Mouse (Mus musculus) myocyte (in vitro differentiated cells): ENCODE measurements around the gene Nisch. TPM values are rescaled to one million over a fixed set of nuclear protein-coding genes. Genes with fewer than 3 reads are reported as not detected.

Experiments used
- H3K27me3 ChIP-seq: one replicate; pipeline ENCODE4 v1.6.1; 2011; ENCODE audit not compliant: control insufficient read depth, insufficient read depth, insufficient read length
- H3K36me3 ChIP-seq: one replicate; pipeline ENCODE4 v1.6.1; 2011; ENCODE audit not compliant: control insufficient read depth, insufficient read depth
- H3K4me2 ChIP-seq: one replicate; pipeline ENCODE4 v1.6.1; 2011; ENCODE audit warnings: low read depth, control low read depth
- H3K4me3 ChIP-seq: one replicate; pipeline ENCODE4 v1.5.1; 2011; ENCODE audit warnings: mild to moderate bottlenecking, control low read depth, moderate library complexity
- H3K79me2 ChIP-seq: one replicate; pipeline ENCODE4 v1.6.1; 2011; ENCODE audit not compliant: control insufficient read depth, insufficient read depth
- H3ac ChIP-seq: one replicate; pipeline ENCODE4 v1.6.1; 2011; ENCODE audit not compliant: control insufficient read depth, insufficient read length
- CEBPB ChIP-seq: IDR thresholded peaks from 2 replicates; pipeline ENCODE4 v1.6.1; 2011; ENCODE audit warnings: mild to moderate bottlenecking, moderate library complexity; ENCODE audit not compliant: poor library complexity, insufficient read depth, severe bottlenecking
- E2F4 ChIP-seq: IDR thresholded peaks from one replicate; pipeline ENCODE4 v1.6.1; 2011; ENCODE audit warnings: mild to moderate bottlenecking, control low read depth, moderate library complexity; ENCODE audit not compliant: insufficient read depth
- MAX ChIP-seq: IDR thresholded peaks from one replicate; pipeline ENCODE4 v1.6.1; 2011; ENCODE audit warnings: low read depth, mild to moderate bottlenecking, control low read depth
- MYOD1 ChIP-seq, 3 experiments: IDR thresholded peaks; one replicate each; pipeline ENCODE4 v1.6.1; 2011; ENCODE audit warnings: control low read depth in 2 of 3, low read depth in 2 of 3, mild to moderate bottlenecking in 2 of 3, moderate library complexity in 1 of 3; ENCODE audit not compliant: insufficient read length in 2 of 3, control insufficient read depth in 1 of 3
- MYOG ChIP-seq, 3 experiments: IDR thresholded peaks; one replicate each; pipeline ENCODE4 v1.6.1; 2011; ENCODE audit warnings: control low read depth in 2 of 3, low read depth in 2 of 3, mild to moderate bottlenecking in 2 of 3; ENCODE audit not compliant: insufficient read length in 2 of 3, control insufficient read depth in 1 of 3, insufficient read depth in 1 of 3
- POLR2A ChIP-seq: IDR thresholded peaks from one replicate; pipeline ENCODE4 v1.6.1; 2011; ENCODE audit warnings: low read depth, mild to moderate bottlenecking, control low read depth, moderate library complexity; ENCODE audit not compliant: insufficient read length
- POLR2AphosphoS2 ChIP-seq: IDR thresholded peaks from one replicate; pipeline ENCODE4 v1.6.1; 2011; ENCODE audit warnings: low read depth, control low read depth; ENCODE audit not compliant: insufficient read length
- REST ChIP-seq: IDR thresholded peaks from one replicate; pipeline ENCODE4 v1.6.1; 2011; ENCODE audit warnings: mild to moderate bottlenecking, control low read depth, moderate library complexity; ENCODE audit not compliant: insufficient read depth, insufficient read length
- SRF ChIP-seq: IDR thresholded peaks from one replicate; pipeline ENCODE4 v1.6.1; 2011; ENCODE audit warnings: low read depth; ENCODE audit not compliant: control insufficient read depth, insufficient read length
- TCF12 ChIP-seq: IDR thresholded peaks from one replicate; pipeline ENCODE4 v1.6.1; 2011; ENCODE audit warnings: mild to moderate bottlenecking, control low read depth; ENCODE audit not compliant: poor library complexity, insufficient read depth, severe bottlenecking
- TCF3 ChIP-seq: IDR thresholded peaks from one replicate; pipeline ENCODE4 v1.6.1; 2011; ENCODE audit warnings: low read depth, control low read depth; ENCODE audit not compliant: insufficient read length
- USF1 ChIP-seq: IDR thresholded peaks from one replicate; pipeline ENCODE4 v1.6.1; 2011; ENCODE audit warnings: low read depth, mild to moderate bottlenecking, control low read depth, moderate library complexity
- polyA plus RNA-seq: library from polyadenylated mRNA; unstranded; fragments of >200 nt; fragmentation: generic; extraction: Trizol; gene quantifications from one replicate; pipeline ENCODE4 v1.2.1, GENCODE M21; 2012; ENCODE audit warnings: missing spikeins

The Nisch gene
- polyA plus RNA-seq, 1 experiment, result 266 TPM

GRCm38 (mm10) chr14:31161191-31161590 lies 55.6 kb downstream of the Nisch start:
- H3K27me3 ChIP-seq, result peaks cover 5% of the 10 kb centered on the region
- H3K36me3 ChIP-seq, result no peaks in the 10 kb centered on the region
- no peak overlapping the region for H3K4me3 ChIP-seq
- TF ChIP-seq CEBPB, result no peak
- no peak for TF ChIP-seq REST
- no peak for TF ChIP-seq MYOG (IDR thresholded peaks at IDR 0.05; ENCODE audit: control insufficient read depth in 1 of 3, insufficient read depth in 1 of 3, insufficient read length in 2 of 3, low read depth in 2 of 3)
- no peak for TF ChIP-seq TCF3
- no peak for TF ChIP-seq USF1
- no peak for TF ChIP-seq POLR2AphosphoS2
- TF ChIP-seq POLR2A, result no peak
- TF ChIP-seq SRF, result no peak
- no peak overlapping the region for H3K4me2 ChIP-seq
- no peak overlapping the region for H3ac ChIP-seq
- no peaks in the 10 kb centered on the region for H3K79me2 ChIP-seq

GRCm38 (mm10) chr14:31160196-31161150 lies 56.3 kb downstream of the Nisch start:
- TF ChIP-seq MYOD1 (IDR thresholded peaks at IDR 0.05; ENCODE audit: control insufficient read depth in 1 of 3, insufficient read length in 2 of 3, low read depth in 2 of 3) (no peak), CEBPB (no peak), POLR2A (no peak), POLR2AphosphoS2 (no peak), E2F4 (no peak), USF1 (no peak), SRF (no peak), MYOG (IDR thresholded peaks at IDR 0.05; ENCODE audit: control insufficient read depth in 1 of 3, insufficient read depth in 1 of 3, insufficient read length in 2 of 3, low read depth in 2 of 3) (no peak), TCF12 (no peak), TCF3 (no peak), REST (no peak), MAX (no peak)
- Histone ChIP-seq H3K79me2 (no peaks in the 10 kb centered on the region), H3K4me3 (no peak overlapping the region), H3K36me3 (no peaks in the 10 kb centered on the region), H3K27me3 (peaks cover 5% of the 10 kb centered on the region), H3ac (no peak overlapping the region), H3K4me2 (no peak overlapping the region)

- Histone ChIP-seq H3K4me2 (no peak overlapping the region), H3K4me3 (no peak overlapping the region), H3K27me3 (peaks cover 40% of the 10 kb centered on the region), H3K36me3 (no peaks in the 10 kb centered on the region), H3ac (no peak overlapping the region), H3K79me2 (no peaks in the 10 kb centered on the region)
- TF ChIP-seq E2F4 (no peak), MYOD1 (IDR thresholded peaks at IDR 0.05; ENCODE audit: control insufficient read depth in 1 of 3, insufficient read length in 2 of 3, low read depth in 2 of 3) (no peak), POLR2A (no peak), POLR2AphosphoS2 (no peak), MAX (no peak), CEBPB (no peak), SRF (no peak), TCF12 (no peak), MYOG (IDR thresholded peaks at IDR 0.05; ENCODE audit: control insufficient read depth in 1 of 3, insufficient read depth in 1 of 3, insufficient read length in 2 of 3, low read depth in 2 of 3) (no peak), TCF3 (no peak), USF1 (no peak)
Observed at GRCm38 (mm10) chr14:31145694-31146093, 71.1 kb downstream of the Nisch start.

DNA sequence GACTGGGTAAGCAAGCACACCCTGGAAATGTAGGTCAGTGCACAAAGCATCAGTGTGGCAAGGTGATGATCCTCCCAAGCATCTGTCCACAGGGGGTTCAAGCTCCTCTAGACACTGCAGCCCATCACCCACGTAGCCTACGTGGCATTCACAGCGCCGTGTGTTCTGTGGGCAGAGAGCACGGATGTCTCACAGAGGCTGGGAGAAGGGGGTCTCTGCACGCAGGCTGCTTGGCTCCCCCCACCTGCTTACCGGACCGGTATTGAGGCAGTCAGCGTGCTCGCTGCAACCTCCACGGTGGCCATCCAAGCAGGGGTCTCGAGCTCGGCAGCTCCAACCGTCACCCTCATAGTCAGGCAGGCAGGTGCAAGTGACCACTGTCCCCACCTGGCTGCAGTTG lies 75.7 kb downstream of the Nisch start:
- H3K4me2 ChIP-seq, result no peak overlapping the region
- H3ac ChIP-seq, result no peak overlapping the region
- H3K27me3 ChIP-seq, result no peaks in the 10 kb centered on the region
- TF ChIP-seq TCF12 (no peak), MAX (no peak), MYOD1 (IDR thresholded peaks at IDR 0.05; ENCODE audit: control insufficient read depth in 1 of 3, insufficient read length in 2 of 3, low read depth in 2 of 3) (no peak), POLR2AphosphoS2 (no peak), CEBPB (no peak)
- H3K4me3 ChIP-seq, result no peak overlapping the region
- no peaks in the 10 kb centered on the region for H3K79me2 ChIP-seq
- H3K36me3 ChIP-seq, result no peaks in the 10 kb centered on the region

DNA sequence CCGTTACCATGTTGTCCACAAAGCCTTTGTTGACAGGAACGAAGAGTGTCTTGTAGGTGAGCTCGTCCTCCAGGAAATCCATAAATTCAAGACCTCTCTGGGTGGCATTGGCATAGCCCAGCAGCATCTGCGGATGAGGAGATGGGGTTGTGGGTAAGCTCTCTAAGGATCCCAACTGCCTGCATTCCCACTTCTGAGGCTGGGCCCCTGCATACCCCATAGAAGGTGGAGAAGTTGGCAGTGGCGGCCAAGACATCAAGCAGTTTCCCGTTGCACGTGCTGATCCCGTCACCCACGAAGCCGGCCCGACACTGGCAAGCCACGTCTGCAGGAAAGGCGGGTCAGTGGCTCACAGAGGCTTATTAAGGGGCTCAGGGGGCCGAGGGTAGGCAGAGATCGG lies 76.6 kb downstream of the Nisch start:
- Histone ChIP-seq H3K79me2 (no peaks in the 10 kb centered on the region), H3K36me3 (peaks cover 3% of the 10 kb centered on the region), H3ac (no peak overlapping the region), H3K4me2 (no peak overlapping the region), H3K4me3 (no peak overlapping the region), H3K27me3 (no peaks in the 10 kb centered on the region)
- no peak for TF ChIP-seq TCF12
- TF ChIP-seq MYOG (IDR thresholded peaks at IDR 0.05; ENCODE audit: control insufficient read depth in 1 of 3, insufficient read depth in 1 of 3, insufficient read length in 2 of 3, low read depth in 2 of 3), result no peak
- TF ChIP-seq MAX, result no peak
- no peak for TF ChIP-seq SRF
- no peak for TF ChIP-seq CEBPB
- TF ChIP-seq REST, result no peak
- TF ChIP-seq POLR2AphosphoS2, result no peak
- TF ChIP-seq E2F4, result no peak
- TF ChIP-seq MYOD1 (IDR thresholded peaks at IDR 0.05; ENCODE audit: control insufficient read depth in 1 of 3, insufficient read length in 2 of 3, low read depth in 2 of 3), result no peak
- no peak for TF ChIP-seq POLR2A
- TF ChIP-seq USF1, result no peak
- no peak for TF ChIP-seq TCF3
